Mouse (Mus musculus) cortical plate, adult 2 months (tissue): Measurements from ENCODE around the gene Cnot10. TPM values are rescaled to one million over a fixed set of nuclear protein-coding genes. Genes with fewer than 3 reads are reported as not detected.

Source experiments
- H3K27ac ChIP-seq: fragments of 200-500 bp; 2 replicates; pipeline ENCODE4 v1.5.1; 2012; ENCODE audit warnings: low read length, control low read depth, inconsistent platforms; ENCODE audit not compliant: insufficient read depth
- H3K4me1 ChIP-seq: fragments of 200-500 bp; 2 replicates; pipeline ENCODE4 v1.6.1; 2011; ENCODE audit warnings: low read length; ENCODE audit not compliant: control insufficient read depth, insufficient read depth
- H3K4me3 ChIP-seq: fragments of 200-500 bp; 2 replicates; pipeline ENCODE4 v1.5.1; 2011; ENCODE audit warnings: mild to moderate bottlenecking, low read length, control low read depth; ENCODE audit not compliant: insufficient read depth
- CTCF ChIP-seq: fragments of 200-500 bp; IDR thresholded peaks from 2 replicates; pipeline ENCODE4 v1.5.1; 2011; ENCODE audit warnings: mild to moderate bottlenecking, control low read depth, low read length; ENCODE audit not compliant: insufficient read depth; ENCODE audit errors: extremely low read depth
- POLR2A ChIP-seq: fragments of 200-500 bp; IDR thresholded peaks from 2 replicates; pipeline ENCODE4 v1.6.1; 2011; ENCODE audit warnings: mild to moderate bottlenecking, low read length, control low read depth; ENCODE audit not compliant: insufficient read depth; ENCODE audit errors: extremely low read depth
- polyA plus RNA-seq: library from polyadenylated mRNA; depleted of rRNA; stranded (reverse); fragments of >200 nt; gene quantifications from 2 replicates; pipeline ENCODE4 v1.2.3, GENCODE M21; 2012

Gene Cnot10
- polyA plus RNA-seq, 1 experiment = 82.6 TPM

- peaks cover 2% of the 10 kb centered on the region; the same call in 1 of the 2 replicates for H3K4me1 ChIP-seq
- H3K4me3 ChIP-seq = peak overlapping the region; percentile 42; the same call in 1 of the 2 replicates
- no peak overlapping the region for H3K27ac ChIP-seq
- TF ChIP-seq POLR2A (no peak), CTCF (no peak)
These were observed 33.6 kb upstream of the Cnot10 start for GRCm38 (mm10) chr9:114673626-114674025.

DNA sequence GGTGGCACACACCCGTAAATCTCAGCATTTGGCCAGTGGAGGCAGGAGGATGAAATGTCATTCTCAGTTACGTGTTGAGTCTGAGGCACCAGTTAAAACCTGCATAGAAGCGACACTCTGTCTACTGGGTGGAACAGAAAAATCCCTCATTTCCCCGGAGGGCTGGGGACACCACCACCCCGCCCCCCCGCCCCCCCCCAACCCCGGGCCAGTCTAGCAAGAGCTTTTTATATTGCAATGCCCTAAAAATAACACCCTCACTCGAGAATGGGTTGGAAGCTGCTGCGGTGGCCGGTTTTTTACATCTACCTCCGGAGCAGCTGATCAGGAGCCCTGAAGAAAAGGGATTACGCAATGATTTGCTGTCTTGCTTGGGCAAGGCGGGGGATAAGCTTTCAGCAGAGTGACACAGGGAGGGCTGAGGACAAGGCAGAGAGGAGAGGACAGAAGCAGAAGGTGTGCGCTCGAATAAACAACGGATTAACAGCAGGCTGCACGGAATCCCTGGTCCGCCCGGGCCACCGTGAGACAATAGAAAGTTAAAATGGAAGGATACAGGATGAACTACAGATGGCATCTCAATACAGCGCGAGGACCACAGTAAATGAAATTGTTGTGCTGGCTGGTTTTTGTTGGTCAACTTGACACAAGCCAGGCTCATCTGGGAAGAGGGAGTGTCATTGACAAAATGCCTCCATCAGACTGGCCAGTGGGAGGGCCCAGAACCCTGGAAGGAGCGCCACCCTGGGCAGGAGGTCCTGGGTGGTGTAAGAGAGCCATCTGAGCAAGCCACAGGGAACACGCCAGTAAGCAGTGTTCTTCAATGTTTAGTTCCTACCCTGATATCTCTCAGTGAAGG is 32.9 kb upstream of the Cnot10 start:
- TF ChIP-seq POLR2A (peak; percentile 75), CTCF (no peak)
- Histone ChIP-seq H3K4me1 (peaks cover 2% of the 10 kb centered on the region; the same call in 1 of the 2 replicates), H3K27ac (peak overlapping the region; percentile 88), H3K4me3 (peak overlapping the region; percentile 42)

DNA sequence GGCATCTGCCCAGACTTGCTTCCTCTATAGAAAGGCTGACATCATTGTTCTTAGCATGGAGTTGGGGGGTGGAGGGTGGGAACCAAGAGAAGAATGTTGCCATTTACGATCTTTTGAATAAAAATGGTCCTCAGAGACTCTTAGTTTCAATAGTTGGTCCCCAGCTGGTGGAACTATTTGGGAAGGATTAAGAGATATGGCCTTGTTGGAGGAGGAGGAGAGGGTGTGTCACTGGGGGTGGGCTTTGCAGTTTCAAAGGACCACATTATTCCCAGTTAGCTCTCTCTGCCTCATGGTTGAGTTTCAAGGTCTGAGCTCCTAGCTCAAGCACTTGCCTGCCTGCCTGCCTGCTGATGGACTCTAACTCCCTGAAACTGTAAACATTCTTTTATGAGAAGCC is 32.0 kb upstream of the Cnot10 start:
- TF ChIP-seq POLR2A (no peak), CTCF (no peak)
- H3K27ac ChIP-seq = no peak overlapping the region

GRCm38 (mm10) chr9:114669011-114669410 is 29.0 kb upstream of the Cnot10 start:
- H3K4me1 ChIP-seq = peaks cover 2% of the 10 kb centered on the region; the same call in 1 of the 2 replicates
- TF ChIP-seq CTCF (no peak), POLR2A (no peak)
- no peak overlapping the region for H3K4me3 ChIP-seq
- no peak overlapping the region for H3K27ac ChIP-seq

More for the DNA sequence above, 32.0 kb upstream of the Cnot10 start:
- no peak overlapping the region for H3K4me3 ChIP-seq
- peaks cover 2% of the 10 kb centered on the region; the same call in 1 of the 2 replicates for H3K4me1 ChIP-seq

GRCm38 (mm10) chr9:114668047-114668446 is 28.1 kb upstream of the Cnot10 start:
- TF ChIP-seq CTCF (no peak), POLR2A (no peak)

DNA sequence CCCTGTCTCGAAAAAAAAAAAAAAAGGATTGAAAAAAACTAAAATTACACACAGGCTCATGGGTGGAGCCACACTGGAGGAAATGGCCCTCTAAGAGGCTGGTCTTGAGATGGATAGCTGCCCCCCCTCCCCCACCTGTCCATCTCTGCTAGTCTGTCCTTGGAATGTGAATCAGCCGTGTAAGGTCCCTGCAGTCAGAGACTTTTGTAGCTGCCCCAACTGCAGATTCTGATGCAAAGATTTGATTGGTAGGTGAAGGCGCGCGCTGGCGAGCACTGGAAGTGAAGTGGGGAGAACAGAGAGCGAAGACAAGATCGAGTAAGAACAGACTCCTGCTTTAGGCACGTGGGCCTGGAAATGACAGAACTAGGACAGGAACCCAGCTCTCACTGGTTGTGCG is 26.9 kb upstream of the Cnot10 start:
- no peak overlapping the region for H3K4me3 ChIP-seq
- TF ChIP-seq CTCF (no peak), POLR2A (no peak)
- no peaks in the 10 kb centered on the region for H3K4me1 ChIP-seq

More at GRCm38 (mm10) chr9:114668047-114668446, 28.1 kb upstream of the Cnot10 start:
- Histone ChIP-seq H3K27ac (no peak overlapping the region), H3K4me3 (no peak overlapping the region), H3K4me1 (no peaks in the 10 kb centered on the region)

DNA sequence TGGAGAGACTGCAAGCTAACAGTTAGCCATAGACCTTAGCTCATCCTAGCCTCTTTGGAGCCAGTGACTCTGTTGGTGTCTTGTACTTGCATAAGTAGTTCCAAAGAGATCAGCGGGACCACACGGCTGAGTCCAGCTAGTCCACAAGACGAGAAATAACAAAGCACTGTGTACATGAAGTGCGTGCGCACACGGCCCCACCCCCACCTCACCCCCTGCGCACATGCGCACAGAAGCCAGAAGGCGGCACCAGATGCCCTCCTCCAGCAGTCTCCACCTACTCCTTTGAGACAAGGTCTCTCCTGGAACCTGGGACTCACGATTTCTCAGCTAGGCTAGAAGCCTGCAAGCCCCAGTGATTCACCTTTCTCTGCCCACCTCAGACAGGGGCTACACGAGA is 23.8 kb upstream of the Cnot10 start:
- no peaks in the 10 kb centered on the region; the same call in 1 of the 2 replicates for H3K4me1 ChIP-seq
- no peak overlapping the region for H3K4me3 ChIP-seq
- H3K27ac ChIP-seq = no peak overlapping the region
- no peak for TF ChIP-seq CTCF
- no peak for TF ChIP-seq POLR2A

More for the DNA sequence above, 26.9 kb upstream of the Cnot10 start:
- no peak overlapping the region for H3K27ac ChIP-seq

DNA sequence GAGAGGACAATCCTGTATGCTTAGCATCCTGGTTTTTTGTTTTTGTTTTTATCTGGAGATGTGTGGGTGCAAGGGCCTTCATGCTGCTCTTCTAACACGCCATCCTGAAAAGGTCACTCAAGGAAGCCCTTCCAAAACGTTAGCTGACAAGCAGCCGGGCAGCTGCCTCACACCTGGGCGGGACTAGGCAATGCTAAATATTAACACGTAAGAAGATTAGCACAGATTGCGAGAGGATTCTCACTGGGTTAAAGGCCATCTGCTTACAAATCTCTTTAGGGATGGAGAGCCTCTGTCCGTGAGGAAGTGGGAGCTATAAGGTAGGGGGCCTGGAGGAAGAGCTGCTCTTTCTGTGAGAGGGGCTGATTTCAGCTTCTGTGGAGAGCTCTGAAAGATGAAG is 22.0 kb upstream of the Cnot10 start:
- TF ChIP-seq POLR2A (no peak), CTCF (no peak)
- Histone ChIP-seq H3K4me1 (no peaks in the 10 kb centered on the region; the same call in 1 of the 2 replicates), H3K4me3 (no peak overlapping the region), H3K27ac (no peak overlapping the region)

DNA sequence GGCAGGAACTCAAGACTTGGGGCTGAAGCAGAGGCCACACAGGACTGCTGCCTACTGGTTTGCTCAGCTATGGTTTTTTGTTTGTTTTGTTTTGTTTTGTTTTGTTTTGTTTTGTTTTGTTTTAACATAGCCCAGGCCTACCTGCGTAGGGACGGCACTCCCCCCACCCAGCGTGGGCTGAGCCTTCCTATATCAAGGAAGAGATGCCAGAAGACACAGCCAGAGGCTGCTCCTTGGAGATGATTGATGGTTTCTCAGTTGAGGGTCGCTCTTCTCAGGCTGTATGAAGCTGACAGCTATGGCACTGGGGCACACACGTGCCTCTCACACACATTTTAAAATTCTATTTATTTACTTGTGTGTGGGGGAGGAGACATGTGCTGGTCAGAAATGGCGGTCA is 21.0 kb upstream of the Cnot10 start:
- no peaks in the 10 kb centered on the region; the same call in 1 of the 2 replicates for H3K4me1 ChIP-seq
- H3K4me3 ChIP-seq = no peak overlapping the region
- no peak overlapping the region for H3K27ac ChIP-seq
- no peak for TF ChIP-seq POLR2A
- no peak for TF ChIP-seq CTCF

DNA sequence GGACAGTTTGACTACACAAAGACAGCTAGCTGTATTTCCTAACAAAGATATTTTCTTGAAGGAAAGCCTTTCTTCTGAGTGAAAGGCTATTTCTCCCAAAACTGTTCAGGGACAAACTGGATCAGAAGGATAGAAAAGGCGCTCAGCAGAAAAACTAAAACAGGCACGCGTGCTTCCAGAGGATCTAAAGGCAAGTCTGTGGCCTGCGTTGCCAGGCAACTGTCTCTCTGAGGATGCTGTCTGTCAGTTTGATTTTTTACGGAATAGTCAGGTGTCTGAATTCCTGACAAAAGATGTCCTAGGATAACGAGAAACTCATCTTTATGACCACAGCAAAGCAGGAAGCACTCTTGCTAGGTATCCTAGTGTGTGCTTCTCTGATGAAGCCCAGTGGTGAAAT is 20.5 kb upstream of the Cnot10 start:
- no peaks in the 10 kb centered on the region; the same call in 1 of the 2 replicates for H3K4me1 ChIP-seq
- no peak overlapping the region for H3K4me3 ChIP-seq
- no peak overlapping the region for H3K27ac ChIP-seq
- no peak for TF ChIP-seq POLR2A
- TF ChIP-seq CTCF = no peak
